Mouse (Mus musculus): ENCODE results near the gene Inhbc.
"Not testable (repeated sequence)": the region's sequence is repeated elsewhere in the genome, so short reads cannot be mapped to it uniquely, and the experiment has no call there.

Gene Inhbc

GRCm38 (mm10) chr10:127326828-127327227, 43.4 kb downstream of the Inhbc start:
- in situ Hi-C loops (cut with MboI, MseI) = no loop called here

GRCm38 (mm10) chr10:127326017-127326801, 44.0 kb downstream of the Inhbc start:
- in situ Hi-C loops (cut with MboI, MseI) = no loop called here

DNA sequence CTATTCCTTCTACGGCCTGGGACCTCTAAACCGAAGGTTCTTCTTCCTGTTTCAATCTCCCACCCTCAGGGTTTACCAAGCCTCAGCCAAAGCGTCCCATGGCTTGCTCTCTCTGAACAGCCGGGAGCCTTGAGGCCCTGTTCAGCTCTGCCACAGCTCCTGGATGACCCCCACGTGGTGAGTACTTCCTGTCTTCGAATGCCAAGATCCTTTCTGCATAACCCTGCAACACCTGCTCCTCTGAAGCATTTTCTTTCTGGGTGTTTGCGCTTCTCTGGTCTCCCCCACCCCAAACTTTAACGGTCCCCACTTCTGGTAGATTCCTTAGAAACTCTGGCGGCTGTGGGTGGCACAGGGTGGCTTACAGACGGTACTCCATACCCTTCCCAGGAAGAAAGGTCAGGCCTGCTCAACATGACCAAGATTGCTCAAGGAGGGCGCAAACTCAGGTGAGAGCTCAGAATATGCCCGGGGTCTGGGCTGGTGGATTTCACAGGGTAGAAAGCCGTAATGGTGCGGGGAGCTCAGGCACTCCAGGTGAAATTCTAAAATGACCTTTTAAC, 44.7 kb downstream of the Inhbc start:
- in situ Hi-C loops (cut with MboI, MseI) = no loop called here

GRCm38 (mm10) chr10:127324495-127324894, 45.7 kb downstream of the Inhbc start:
- in situ Hi-C loops (cut with MboI, MseI) = no loop called here

DNA sequence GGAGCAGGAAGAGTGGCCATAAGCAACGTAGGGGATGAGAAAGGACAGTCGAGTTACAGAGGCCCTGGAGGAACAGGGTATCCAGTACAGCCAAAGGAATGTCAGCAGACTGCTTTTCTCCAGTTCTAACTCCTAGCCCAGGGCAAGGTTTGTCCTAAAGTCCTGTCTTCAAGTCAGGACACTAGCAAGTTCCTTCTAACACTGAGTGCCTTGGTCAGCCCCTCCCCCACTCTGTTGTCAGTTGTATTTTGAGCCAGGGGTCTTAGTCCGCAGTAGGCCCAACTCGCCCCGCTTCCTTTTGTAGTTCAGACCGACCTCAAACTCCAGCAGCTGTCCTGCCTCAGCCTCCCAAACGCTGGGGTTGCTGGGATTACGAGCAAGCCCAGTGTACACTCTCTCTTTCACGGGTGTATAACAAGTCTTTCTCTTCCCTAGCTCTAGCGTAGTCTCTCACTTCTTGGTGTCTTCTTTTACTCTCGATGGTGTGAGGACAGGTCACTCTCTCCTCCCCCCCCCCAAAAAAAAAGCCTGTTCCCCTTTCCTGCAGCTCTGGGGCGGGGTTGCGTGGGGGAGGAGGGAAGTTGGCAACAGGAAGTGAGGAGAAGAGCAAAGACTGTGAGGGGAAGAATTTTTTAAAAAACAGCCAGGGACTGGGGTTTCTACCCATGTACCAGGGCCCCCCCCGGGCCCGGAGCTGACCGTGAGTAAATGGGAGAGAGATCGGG, 46.9 kb downstream of the Inhbc start:
- in situ Hi-C loops (cut with MboI, MseI) = no loop called here

DNA sequence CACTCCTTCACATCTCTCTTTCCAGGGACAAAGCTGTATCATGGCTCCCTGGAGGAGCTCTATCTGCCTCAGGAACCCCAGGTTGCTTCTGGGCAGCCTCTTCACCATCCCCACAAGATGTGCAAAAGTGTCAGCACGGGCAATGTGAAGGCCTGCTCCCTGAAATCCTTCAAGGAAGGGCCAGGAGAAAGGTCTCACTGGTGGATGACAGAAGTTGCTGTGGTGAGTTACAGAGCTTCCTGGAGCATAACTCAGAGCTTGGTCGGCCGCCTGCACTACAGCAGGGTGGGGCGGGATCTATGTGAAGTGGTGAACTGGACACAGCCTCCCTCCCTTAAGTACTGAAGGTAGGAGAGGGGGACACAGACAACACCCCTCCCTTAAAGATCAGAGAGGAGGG, 47.6 kb downstream of the Inhbc start:
- in situ Hi-C loops (cut with MboI, MseI) = no loop called here

DNA sequence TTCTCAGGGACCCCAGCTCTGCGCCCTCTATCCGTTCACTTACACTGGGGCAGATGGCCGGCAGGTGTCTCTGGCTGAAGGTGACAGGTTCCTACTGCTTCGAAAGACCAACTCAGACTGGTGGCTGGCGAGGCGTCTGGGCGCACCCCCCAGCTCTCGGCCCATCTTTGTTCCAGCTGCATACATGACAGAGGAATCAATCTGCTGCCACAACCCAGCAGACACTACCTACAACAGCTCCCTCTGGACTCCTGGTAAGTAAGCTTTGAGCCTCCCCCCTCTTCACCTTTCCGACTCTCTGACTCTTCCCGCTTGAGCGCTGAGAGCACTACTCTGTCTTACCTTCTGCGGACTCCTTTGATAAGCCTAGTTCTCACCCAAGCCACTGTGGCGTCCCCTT, 48.1 kb downstream of the Inhbc start:
- in situ Hi-C loops (cut with MboI, MseI) = no loop called here

- in situ Hi-C loops (cut with MboI, MseI) = no loop called here
Measured at GRCm38 (mm10) chr10:127321621-127322020, 48.6 kb downstream of the Inhbc start, which contains the start of gene Arhgap9. Arhgap9 (plus strand) TSS chr10:127321964.

GRCm38 (mm10) chr10:127319969-127320368, 50.3 kb downstream of the Inhbc start:
- in situ Hi-C loops (cut with MboI, MseI) = no loop called here

DNA sequence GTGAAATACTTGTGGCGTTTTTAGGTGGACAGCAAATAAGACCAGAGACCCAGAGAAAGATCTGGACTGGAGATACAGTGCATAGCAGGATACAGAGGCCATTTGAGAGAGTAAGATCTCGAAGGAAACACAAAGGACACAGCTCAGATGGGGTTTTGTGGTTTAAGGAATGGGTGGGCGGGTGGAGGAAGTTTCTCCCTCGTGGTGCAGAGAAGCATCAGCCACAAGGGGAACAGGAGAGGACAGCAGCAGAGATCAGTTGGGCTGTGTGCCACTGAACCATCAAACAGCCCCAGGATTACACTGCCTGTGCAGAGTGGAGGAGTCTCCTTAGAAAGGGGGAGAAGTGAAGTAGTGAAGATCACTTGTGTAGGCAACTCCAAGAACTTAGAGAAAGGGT, 52.2 kb downstream of the Inhbc start:
- in situ Hi-C loops (cut with MboI, MseI) = no loop called here

- in situ Hi-C loops (cut with MboI, MseI) = no loop called here
Measured at GRCm38 (mm10) chr10:127317277-127317676, 53.0 kb downstream of the Inhbc start.

DNA sequence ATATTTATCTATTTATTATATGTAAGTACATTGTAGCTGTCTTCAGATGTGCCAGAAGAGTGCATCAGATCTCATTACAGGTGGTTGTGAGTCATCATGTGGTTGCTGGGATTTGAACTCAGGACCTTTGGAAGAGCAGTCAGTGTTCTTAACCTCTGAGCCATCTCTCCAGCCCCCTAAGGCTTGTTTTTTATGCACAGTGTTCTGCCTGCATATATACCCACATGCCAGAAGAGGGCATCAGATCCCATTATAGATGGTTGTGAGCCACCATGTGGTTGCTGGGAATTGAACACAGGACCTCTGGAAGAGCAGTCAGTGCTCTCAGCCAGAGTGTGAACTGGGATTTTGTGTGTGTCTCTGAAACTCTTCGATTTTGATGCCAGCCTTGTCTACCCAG, 55.3 kb downstream of the Inhbc start:
- in situ Hi-C loops (cut with MboI, MseI) = not testable (repeated sequence)

GRCm38 (mm10) chr10:127313516-127313915, 56.7 kb downstream of the Inhbc start:
- in situ Hi-C loops (cut with MboI, MseI) = not testable (repeated sequence)

GRCm38 (mm10) chr10:127312858-127313257, 57.4 kb downstream of the Inhbc start:
- in situ Hi-C loops (cut with MboI, MseI) = no loop called here

GRCm38 (mm10) chr10:127312356-127312676, 57.9 kb downstream of the Inhbc start:
- in situ Hi-C loops (cut with MboI, MseI) = no loop called here

DNA sequence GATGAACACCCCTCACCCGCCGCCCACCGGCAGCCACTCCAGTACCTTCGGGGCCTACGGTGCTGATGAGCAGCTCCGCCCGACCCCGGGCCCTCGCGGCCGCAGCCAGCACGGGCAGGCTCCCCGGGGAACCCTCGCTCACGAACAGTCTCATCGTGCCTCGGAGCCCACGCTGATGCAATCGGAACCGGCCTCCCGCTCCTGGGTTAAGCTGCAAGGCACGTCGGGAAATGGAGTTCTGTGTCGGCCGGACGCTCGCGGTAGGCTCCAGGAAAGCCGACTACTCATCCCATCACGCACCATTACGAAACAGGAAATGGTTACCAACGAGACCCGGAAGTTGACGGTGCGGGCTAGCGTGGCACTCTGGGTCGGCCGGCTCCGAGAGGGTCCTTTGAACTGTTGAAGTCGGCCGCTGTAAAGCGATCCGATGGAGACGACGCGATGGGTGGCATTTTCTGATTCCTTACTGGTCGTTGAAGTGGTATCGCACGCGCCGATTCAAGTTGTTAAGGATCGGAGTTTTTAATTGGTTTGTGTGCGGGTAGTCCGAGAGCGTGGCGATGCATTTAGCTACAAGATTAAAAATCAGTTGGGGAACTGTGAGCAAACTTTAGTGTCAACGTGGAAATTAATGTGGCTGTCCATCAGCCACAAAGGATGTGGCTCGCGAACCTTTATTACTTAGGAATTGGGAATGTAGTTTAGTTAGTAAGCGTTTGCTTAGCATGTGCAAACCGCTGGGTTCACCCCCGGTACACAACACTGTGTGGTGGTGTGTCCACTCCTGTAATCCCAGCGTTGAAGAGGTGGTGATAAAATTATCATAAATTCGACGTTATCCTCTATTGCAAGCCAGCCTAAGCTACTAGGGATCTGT, 58.5 kb downstream of the Inhbc start, which contains the start of gene Mars:
Gene Mars (minus strand): TSS at position 311 of the 880 bp plus-strand sequence.
- in situ Hi-C loops (cut with MboI, MseI) = no loop called here

- in situ Hi-C loops (cut with MboI, MseI) = no loop called here
Measured at GRCm38 (mm10) chr10:127310523-127311475, 59.4 kb downstream of the Inhbc start.

- in situ Hi-C loops (cut with MboI, MseI) = not testable (repeated sequence)
Measured at GRCm38 (mm10) chr10:127309167-127309566, 61.1 kb downstream of the Inhbc start.

All from T-helper 2 cell (primary cell).